Mouse (Mus musculus) activated CD4-positive, CD25-positive, alpha-beta regulatory T cell, adult 9 weeks (primary cell): Measurements from ENCODE around the gene Sf3b5. TPM values are rescaled to one million over a fixed set of nuclear protein-coding genes. Genes with fewer than 3 reads are reported as not detected.

ENCODE experiments used
- polyA plus RNA-seq: library from polyadenylated mRNA; unstranded; fragments of 100-300 nt; shearing (Covaris generic); gene quantifications from one replicate; pipeline ENCODE4 v1.2.1, GENCODE M21; 2017

Gene Sf3b5
- polyA plus RNA-seq = 35.1 TPM

GRCm38 (mm10) chr10:13005043-13005442 is at the start of gene Sf3b5:
Gene Sf3b5, plus strand, starts transcription at chr10:13005343.

GRCm38 (mm10) chr10:12964151-12965075 is 40.7 kb upstream of the Sf3b5 start, which contains the start of gene Stx11:
Gene Stx11, minus strand, starts transcription at chr10:12964298.

Other genes with a start within 250 kb of the Sf3b5 start
- gene Utrn, start 136.0 kb upstream of the Sf3b5 start, polyA plus RNA-seq = 403 TPM
- gene Stx11, start 41.0 kb upstream of the Sf3b5 start, polyA plus RNA-seq = 39.8 TPM
- 10.0 TPM for gene Plagl1, start 55.2 kb downstream of the Sf3b5 start, polyA plus RNA-seq
- gene Zc2hc1b, start 172.7 kb downstream of the Sf3b5 start, polyA plus RNA-seq = not detected
- gene Ltv1, start 187.8 kb downstream of the Sf3b5 start, polyA plus RNA-seq = 52.7 TPM